Mouse (Mus musculus): ENCODE measurements around the gene Rbl1. TPM values are rescaled to one million over a fixed set of nuclear protein-coding genes. Genes with fewer than 3 reads are reported as not detected.
A peak's percentile ranks its signal among the peaks of the same experiment; 100 is the strongest.
"Not testable (repeated sequence)": the region's sequence is repeated elsewhere in the genome, so short reads cannot be mapped to it uniquely, and the experiment has no call there.

Gene Rbl1
- 18.2 and 19.9 TPM in 2 replicates for polyA plus RNA-seq (2014; fragmentation: Nextera tagmentation; extraction: Ambion mirVana)

DNA sequence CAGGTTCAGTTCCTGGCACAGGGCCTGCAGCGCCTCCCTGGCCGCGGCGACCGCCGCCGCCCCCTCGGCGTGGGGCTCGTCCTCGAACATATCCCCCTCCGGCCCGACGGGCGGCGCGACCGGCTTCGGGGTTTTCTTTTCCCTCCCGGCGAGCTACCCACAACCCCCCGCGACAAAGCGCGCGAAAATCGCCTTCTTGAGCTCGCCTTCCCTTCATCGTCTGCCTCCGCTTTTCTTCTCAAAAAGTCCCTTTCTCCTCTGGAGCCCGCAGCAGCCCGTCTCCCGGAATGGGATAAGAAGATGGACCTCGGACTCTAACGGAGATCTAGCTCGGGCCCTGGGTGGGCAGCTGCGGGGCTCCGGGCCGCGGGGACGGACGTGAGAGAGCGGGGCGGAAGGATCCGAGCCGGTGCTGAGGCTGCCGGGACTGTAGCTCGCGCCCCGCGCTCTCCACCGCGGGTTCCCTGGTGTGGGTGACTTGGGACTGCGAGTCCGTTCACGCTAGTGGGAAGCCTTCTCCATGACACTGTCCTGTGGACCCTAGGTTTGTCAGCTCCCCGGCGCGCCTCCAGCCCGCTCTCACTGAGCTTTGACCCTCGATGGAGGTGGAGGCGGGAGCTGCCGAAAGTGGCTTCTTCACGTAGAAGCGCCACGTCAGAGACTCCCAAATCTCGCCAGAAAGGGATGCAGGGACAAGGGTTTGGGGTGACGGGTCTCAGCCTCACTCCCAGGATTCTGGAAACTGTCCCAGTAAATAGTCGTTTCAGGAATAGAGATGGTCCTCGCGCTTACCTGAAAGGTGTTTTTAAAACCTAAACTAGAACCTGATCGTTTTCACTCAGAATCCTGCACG lies at the start of gene Rbl1:
TSS of gene Rbl1 (minus strand) at position 169 of the 853 bp plus-strand sequence.
- Histone ChIP-seq H3K9me3 (ENCODE audit: control insufficient read depth, low read length) (peaks cover 4% of the 10 kb centered on the region; the same call in 1 of the 2 replicates), H3K4me3 (ENCODE audit: control insufficient read depth in 1 of 2, insufficient read depth in 1 of 2, low read depth in 1 of 2, low read length in 2 of 2) (peak within 1 kb of the TSS; percentile 82 to 87), H3K27ac (replicated peaks in 1 of 2; ENCODE audit: control insufficient read depth in 1 of 2, insufficient read depth in 1 of 2, low read depth in 2 of 2, low read length in 2 of 2) (peak within 1 kb of the TSS; percentile 88 to 93), H3K36me3 (ENCODE audit: control insufficient read depth, insufficient read depth, low read length) (peaks cover 3% of the 10 kb centered on the region; the same call in 1 of the 2 replicates), H3K27me3 (ENCODE audit: control insufficient read depth, insufficient read depth, low read length) (no peaks in the 10 kb centered on the region), H3K9ac (ENCODE audit: low read length) (peak within 1 kb of the TSS; percentile 95), H3K4me1 (ENCODE audit: control insufficient read depth in 2 of 2, insufficient read depth in 2 of 2, low read length in 2 of 2) (no peaks in the 10 kb centered on the region; a peak in 1 of 4 replicates), H3K4me2 (ENCODE audit: low read length) (peak within 1 kb of the TSS; percentile 94)
- WGBS, result 1% methylated on average over 72 of the region's 73 CpGs
- peak; percentile 77 for ATAC-seq (ENCODE audit: insufficient number of reproducible peaks, insufficient read depth, low FRiP score, low read depth)

DNA sequence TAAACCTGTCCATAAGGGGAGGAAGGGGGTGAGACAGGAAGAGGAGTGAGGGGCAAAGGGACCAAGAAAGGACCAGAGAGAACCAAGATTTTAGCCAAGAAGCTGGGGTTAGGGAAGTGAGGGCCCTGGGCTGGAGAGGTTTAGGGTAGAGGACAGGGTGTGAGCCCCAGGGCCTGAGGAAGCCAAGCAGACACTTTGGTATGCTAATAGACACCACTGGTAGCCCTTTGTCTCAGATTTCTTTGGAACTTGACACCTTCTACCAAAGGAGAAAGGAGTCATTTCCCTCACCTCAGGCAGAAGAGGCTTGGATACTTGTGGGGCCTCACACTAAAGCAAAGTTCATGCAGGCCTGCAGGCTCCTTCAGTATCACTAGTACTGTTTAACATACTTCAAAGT lies 43.8 kb upstream of the Rbl1 start:
- Histone ChIP-seq H3K4me2 (ENCODE audit: low read length) (no peak overlapping the region), H3K4me3 (ENCODE audit: control insufficient read depth in 1 of 2, insufficient read depth in 1 of 2, low read depth in 1 of 2, low read length in 2 of 2) (no peak overlapping the region), H3K36me3 (ENCODE audit: control insufficient read depth, insufficient read depth, low read length) (no peaks in the 10 kb centered on the region), H3K27ac (replicated peaks in 1 of 2; ENCODE audit: control insufficient read depth in 1 of 2, insufficient read depth in 1 of 2, low read depth in 2 of 2, low read length in 2 of 2) (no peak overlapping the region), H3K27me3 (ENCODE audit: control insufficient read depth, insufficient read depth, low read length) (no peaks in the 10 kb centered on the region), H3K9me3 (ENCODE audit: control insufficient read depth, low read length) (no peaks in the 10 kb centered on the region), H3K4me1 (ENCODE audit: control insufficient read depth in 2 of 2, insufficient read depth in 2 of 2, low read length in 2 of 2) (no peaks in the 10 kb centered on the region), H3K9ac (ENCODE audit: low read length) (no peak overlapping the region)
- ATAC-seq (ENCODE audit: insufficient number of reproducible peaks, insufficient read depth, low FRiP score, low read depth), result no peak

DNA sequence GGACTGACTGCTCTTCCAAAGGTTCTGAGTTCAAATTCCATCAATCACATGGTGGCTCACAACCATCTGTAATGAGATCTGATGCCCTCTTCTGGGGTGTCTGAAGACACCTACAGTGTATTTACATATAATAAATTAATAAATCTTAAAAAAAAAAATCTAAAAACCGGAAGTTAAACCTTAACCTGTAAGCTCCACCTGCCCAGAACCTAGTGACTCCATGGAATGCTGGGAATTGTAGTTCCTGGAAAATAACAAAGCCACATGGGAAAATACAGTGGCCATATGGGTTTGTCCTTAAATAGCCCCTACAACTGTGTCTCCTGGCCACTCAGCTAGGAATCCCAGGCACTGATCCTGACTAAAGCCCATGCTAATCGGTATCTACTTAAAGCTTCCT lies 41.3 kb upstream of the Rbl1 start:
- WGBS, result 61% methylated on average over 2 of the region's 2 CpGs
- H3K9ac ChIP-seq (ENCODE audit: low read length), result no peak overlapping the region

DNA sequence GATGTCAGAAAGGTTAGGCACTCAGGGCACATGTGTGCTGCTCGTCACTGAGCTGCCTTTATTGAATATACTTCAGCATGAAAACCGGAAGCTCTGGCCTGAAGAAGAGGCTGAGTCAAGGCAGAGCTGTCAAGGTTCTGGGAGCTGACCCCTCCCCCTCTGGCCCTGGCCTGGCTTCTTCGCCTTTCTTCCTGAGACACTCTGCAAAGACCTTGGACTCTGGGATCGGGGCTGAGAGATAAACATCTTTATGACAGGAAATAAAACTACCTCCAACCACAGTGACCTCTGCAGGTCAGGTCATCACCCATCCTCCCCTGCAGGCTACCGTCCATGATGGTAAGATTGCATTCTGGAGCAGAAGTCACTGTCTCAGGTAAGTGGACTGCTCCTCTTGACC lies 40.7 kb upstream of the Rbl1 start:
- no peaks in the 10 kb centered on the region for H3K36me3 ChIP-seq (ENCODE audit: control insufficient read depth, insufficient read depth, low read length)
- no peak overlapping the region for H3K4me2 ChIP-seq (ENCODE audit: low read length)
- H3K27ac ChIP-seq (replicated peaks in 1 of 2; ENCODE audit: control insufficient read depth in 1 of 2, insufficient read depth in 1 of 2, low read depth in 2 of 2, low read length in 2 of 2), result no peak overlapping the region
- H3K9me3 ChIP-seq (ENCODE audit: control insufficient read depth, low read length), result no peaks in the 10 kb centered on the region
- ATAC-seq (ENCODE audit: insufficient number of reproducible peaks, insufficient read depth, low FRiP score, low read depth), result no peak
- no peak overlapping the region for H3K9ac ChIP-seq (ENCODE audit: low read length)
- H3K27me3 ChIP-seq (ENCODE audit: control insufficient read depth, insufficient read depth, low read length), result no peaks in the 10 kb centered on the region
- H3K4me1 ChIP-seq (ENCODE audit: control insufficient read depth in 2 of 2, insufficient read depth in 2 of 2, low read length in 2 of 2), result no peaks in the 10 kb centered on the region
- 45% methylated on average over 5 of the region's 5 CpGs for WGBS
- no peak overlapping the region for H3K4me3 ChIP-seq (ENCODE audit: control insufficient read depth in 1 of 2, insufficient read depth in 1 of 2, low read depth in 1 of 2, low read length in 2 of 2)

More for the DNA sequence above, 41.3 kb upstream of the Rbl1 start:
- H3K36me3 ChIP-seq (ENCODE audit: control insufficient read depth, insufficient read depth, low read length), result no peaks in the 10 kb centered on the region
- no peak overlapping the region for H3K4me2 ChIP-seq (ENCODE audit: low read length)
- no peaks in the 10 kb centered on the region for H3K27me3 ChIP-seq (ENCODE audit: control insufficient read depth, insufficient read depth, low read length)
- H3K4me1 ChIP-seq (ENCODE audit: control insufficient read depth in 2 of 2, insufficient read depth in 2 of 2, low read length in 2 of 2), result no peaks in the 10 kb centered on the region
- H3K27ac ChIP-seq (replicated peaks in 1 of 2; ENCODE audit: control insufficient read depth in 1 of 2, insufficient read depth in 1 of 2, low read depth in 2 of 2, low read length in 2 of 2), result no peak overlapping the region
- no peak overlapping the region for H3K4me3 ChIP-seq (ENCODE audit: control insufficient read depth in 1 of 2, insufficient read depth in 1 of 2, low read depth in 1 of 2, low read length in 2 of 2)
- ATAC-seq (ENCODE audit: insufficient number of reproducible peaks, insufficient read depth, low FRiP score, low read depth), result no peak
- H3K9me3 ChIP-seq (ENCODE audit: control insufficient read depth, low read length), result no peaks in the 10 kb centered on the region

DNA sequence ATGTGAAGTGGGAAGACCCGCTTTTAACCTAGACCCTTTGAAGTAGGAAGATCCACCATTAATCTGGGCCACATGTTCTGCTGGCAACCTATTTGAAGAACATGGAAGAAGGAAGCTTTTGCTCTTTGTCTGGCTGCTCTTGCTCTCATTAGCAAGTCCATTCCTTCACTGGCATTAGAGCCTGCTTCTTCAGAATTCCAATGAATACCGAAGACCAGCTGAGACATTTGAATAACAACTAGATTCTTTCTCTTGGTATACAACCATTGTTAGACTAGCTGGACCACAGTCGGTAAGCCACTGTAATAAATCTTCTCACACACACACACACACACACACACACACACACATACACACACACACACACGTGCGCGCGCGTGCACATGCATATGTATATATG lies 31.6 kb upstream of the Rbl1 start:
- H3K9me3 ChIP-seq (ENCODE audit: control insufficient read depth, low read length), result no peaks in the 10 kb centered on the region
- H3K36me3 ChIP-seq (ENCODE audit: control insufficient read depth, insufficient read depth, low read length), result no peaks in the 10 kb centered on the region
- no peak overlapping the region for H3K4me3 ChIP-seq (ENCODE audit: control insufficient read depth in 1 of 2, insufficient read depth in 1 of 2, low read depth in 1 of 2, low read length in 2 of 2)
- H3K4me2 ChIP-seq (ENCODE audit: low read length), result no peak overlapping the region
- ATAC-seq (ENCODE audit: insufficient number of reproducible peaks, insufficient read depth, low FRiP score, low read depth), result no peak
- no peaks in the 10 kb centered on the region for H3K4me1 ChIP-seq (ENCODE audit: control insufficient read depth in 2 of 2, insufficient read depth in 2 of 2, low read length in 2 of 2)
- no peak overlapping the region for H3K9ac ChIP-seq (ENCODE audit: low read length)
- H3K27me3 ChIP-seq (ENCODE audit: control insufficient read depth, insufficient read depth, low read length), result 0 out of 2 replicates have a peak, but pooled peaks cover 7% of the 10 kb centered on the region
- WGBS, result 90% methylated on average over 8 of the region's 8 CpGs
- no peak overlapping the region for H3K27ac ChIP-seq (replicated peaks in 1 of 2; ENCODE audit: control insufficient read depth in 1 of 2, insufficient read depth in 1 of 2, low read depth in 2 of 2, low read length in 2 of 2)

DNA sequence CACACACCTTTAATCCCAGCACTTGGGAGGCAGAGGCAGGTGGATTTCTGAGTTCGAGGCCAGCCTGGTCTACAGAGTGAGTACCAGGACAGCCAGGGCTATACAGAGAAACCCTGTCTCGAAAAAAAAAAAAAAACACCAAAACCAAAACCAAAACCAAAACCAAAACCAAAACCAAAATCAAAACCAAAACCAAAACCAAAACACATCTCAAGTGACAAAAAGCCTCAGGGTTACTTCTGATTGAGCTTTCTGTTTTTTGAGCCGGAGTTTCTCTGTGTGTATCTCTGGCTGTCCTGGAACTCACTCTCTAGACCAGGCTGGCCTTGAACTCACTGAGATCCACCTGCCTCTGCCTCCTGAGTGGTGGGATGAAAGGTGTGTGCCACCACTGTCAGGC lies 17.6 kb upstream of the Rbl1 start:
- H3K9me3 ChIP-seq (ENCODE audit: control insufficient read depth, low read length); H3K4me2 ChIP-seq (ENCODE audit: low read length); H3K4me3 ChIP-seq (ENCODE audit: control insufficient read depth in 1 of 2, insufficient read depth in 1 of 2, low read depth in 1 of 2, low read length in 2 of 2); H3K36me3 ChIP-seq (ENCODE audit: control insufficient read depth, insufficient read depth, low read length); ATAC-seq (ENCODE audit: insufficient number of reproducible peaks, insufficient read depth, low FRiP score, low read depth); H3K27me3 ChIP-seq (ENCODE audit: control insufficient read depth, insufficient read depth, low read length); H3K4me1 ChIP-seq (ENCODE audit: control insufficient read depth in 2 of 2, insufficient read depth in 2 of 2, low read length in 2 of 2); H3K9ac ChIP-seq (ENCODE audit: low read length); H3K27ac ChIP-seq (replicated peaks in 1 of 2; ENCODE audit: control insufficient read depth in 1 of 2, insufficient read depth in 1 of 2, low read depth in 2 of 2, low read length in 2 of 2): not testable (repeated sequence)
- WGBS, result 63% methylated on average over 3 of the region's 3 CpGs

DNA sequence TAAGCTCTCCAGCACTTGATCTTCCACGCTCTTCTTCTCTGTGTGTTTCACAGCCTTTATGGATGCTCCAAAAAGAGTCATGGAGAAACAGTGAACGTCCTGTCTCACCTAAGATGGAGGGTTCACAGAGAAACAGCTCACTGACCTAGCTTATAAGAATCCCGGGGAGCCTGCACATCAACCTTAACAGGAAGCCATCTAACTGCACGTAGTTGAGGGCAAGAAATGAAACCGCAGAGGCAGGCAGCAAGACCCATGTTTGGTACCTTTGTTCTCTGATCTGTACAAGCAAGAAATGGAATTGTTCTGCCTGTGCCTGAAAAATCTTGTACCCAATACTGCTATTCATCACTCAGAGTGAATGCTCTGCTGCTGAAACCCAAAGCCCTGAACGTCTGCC lies 15.8 kb upstream of the Rbl1 start:
- no peak for ATAC-seq (ENCODE audit: insufficient number of reproducible peaks, insufficient read depth, low FRiP score, low read depth)
- Histone ChIP-seq H3K4me3 (ENCODE audit: control insufficient read depth in 1 of 2, insufficient read depth in 1 of 2, low read depth in 1 of 2, low read length in 2 of 2) (no peak overlapping the region), H3K4me2 (ENCODE audit: low read length) (no peak overlapping the region), H3K4me1 (ENCODE audit: control insufficient read depth in 2 of 2, insufficient read depth in 2 of 2, low read length in 2 of 2) (no peaks in the 10 kb centered on the region), H3K9me3 (ENCODE audit: control insufficient read depth, low read length) (no peaks in the 10 kb centered on the region), H3K27ac (replicated peaks in 1 of 2; ENCODE audit: control insufficient read depth in 1 of 2, insufficient read depth in 1 of 2, low read depth in 2 of 2, low read length in 2 of 2) (no peak overlapping the region), H3K9ac (ENCODE audit: low read length) (no peak overlapping the region), H3K36me3 (ENCODE audit: control insufficient read depth, insufficient read depth, low read length) (no peaks in the 10 kb centered on the region), H3K27me3 (ENCODE audit: control insufficient read depth, insufficient read depth, low read length) (no peaks in the 10 kb centered on the region)
- WGBS, result 72% methylated on average over 6 of the region's 6 CpGs

Measured in heart, embryonic 14.5 days (tissue).